Mouse (Mus musculus) liver, adult 2 months (tissue): Measurements from ENCODE around the gene Tdrd3.

Experiments used
- CTCF ChIP-seq: fragments of 200-500 bp; IDR thresholded peaks from 2 replicates; pipeline ENCODE4 v1.5.1; 2011; ENCODE audit warnings: low read depth, low read length, control low read depth
- POLR2A ChIP-seq: fragments of 200-500 bp; IDR thresholded peaks from 2 replicates; pipeline ENCODE4 v1.6.1; 2011; ENCODE audit warnings: low read length, control low read depth; ENCODE audit not compliant: insufficient read depth; ENCODE audit errors: extremely low read depth

DNA sequence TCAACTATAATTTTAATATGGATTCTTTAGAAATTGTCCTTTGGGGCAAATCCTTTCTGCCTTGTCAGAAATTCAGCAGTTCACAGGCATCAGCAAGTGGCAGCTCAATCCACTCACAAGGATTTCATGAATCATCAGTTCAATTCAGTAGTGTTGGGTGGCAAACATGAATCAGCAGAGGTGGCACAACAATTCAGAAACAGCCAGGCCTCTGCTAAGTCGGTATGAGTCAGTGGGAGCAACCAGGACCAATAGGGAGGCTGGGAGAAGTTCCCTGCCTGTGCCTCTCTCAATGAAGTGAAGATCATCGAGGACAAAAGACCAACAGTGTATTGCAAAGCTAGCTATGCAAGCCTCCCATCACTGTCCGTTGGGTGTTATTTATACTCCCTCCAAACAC is 135.8 kb downstream of the Tdrd3 start:
- no peak for TF ChIP-seq CTCF
- TF ChIP-seq POLR2A: no peak
